Mouse (Mus musculus): ENCODE results near the gene Anxa9. TPM values are rescaled to one million over a fixed set of nuclear protein-coding genes. Genes with fewer than 3 reads are reported as not detected.
A peak's percentile ranks its signal among the peaks of the same experiment; 100 is the strongest.

The Anxa9 gene
- total RNA-seq, 4 experiments from 2014 or later, result 0.33 to 1.6 (median 0.93) TPM

- no peak for DNase-seq (ENCODE audit: low spot score in 2 of 2)
Measured at GRCm38 (mm10) chr3:95250783-95251424, 56.1 kb downstream of the Anxa9 start, which contains the start of gene Bnipl. Gene Bnipl (minus strand): TSS chr3:95251193.

GRCm38 (mm10) chr3:95250361-95250760, 56.6 kb downstream of the Anxa9 start:
- DNase-seq (ENCODE audit: low spot score in 2 of 2), result no peak

GRCm38 (mm10) chr3:95247660-95248336, 59.2 kb downstream of the Anxa9 start:
- no peak for DNase-seq (ENCODE audit: low spot score in 2 of 2)

- DNase-seq (ENCODE audit: low spot score in 2 of 2), result peak in 1 of 2 experiments; percentile 71
Measured at GRCm38 (mm10) chr3:95246465-95247231, 60.3 kb downstream of the Anxa9 start.

Other genes with a start within 250 kb of the Anxa9 start
- gene Pip5k1a, start 200.2 kb downstream of the Anxa9 start, total RNA-seq (2022), result 10 to 100 TPM; 49.9 to 53.7 (median 51.0) TPM
- gene Vps72, start 196.2 kb downstream of the Anxa9 start, total RNA-seq (2022), result 10 to 100 TPM; 42.8 to 48.3 (median 43.1) TPM
- gene Tmod4, start 182.7 kb downstream of the Anxa9 start, total RNA-seq (2022), result under 1 TPM in 2 of 4 experiments, not detected in 2; 0.51 to 0.62 TPM
- 10 to 100 TPM; 49.3 to 55.8 (median 50.5) TPM for gene Scnm1, start 173.2 kb downstream of the Anxa9 start, total RNA-seq (2022)
- gene Lysmd1, start 173.1 kb downstream of the Anxa9 start, total RNA-seq (2022), result 10 to 100 TPM; 12.8 to 17.7 (median 15.5) TPM
- 1 to 10 TPM; 2.3 to 6.7 (median 4.3) TPM for gene Tnfaip8l2, start 164.8 kb downstream of the Anxa9 start, total RNA-seq (2022)
- 10 to 100 TPM; 22.8 to 27.3 (median 24.9) TPM for gene Sema6c, start 146.7 kb downstream of the Anxa9 start, total RNA-seq (2022)
- gene Gabpb2, start 89.3 kb downstream of the Anxa9 start, total RNA-seq (2022), result 10 to 100 TPM; 10.4 to 12.5 (median 12.1) TPM
- gene Cdc42se1, start 78.4 kb downstream of the Anxa9 start, total RNA-seq (2022), result 10 to 100 TPM; 63.5 to 76.2 (median 69.3) TPM
- 100 to 1,000 TPM; 280 to 293 (median 288) TPM for gene Mllt11, start 75.0 kb downstream of the Anxa9 start, total RNA-seq (2022)
- gene Gm128, start 65.6 kb downstream of the Anxa9 start, total RNA-seq (2022), result under 1 TPM; 0.24 to 0.67 (median 0.41) TPM
- gene Bnipl, start 56.0 kb downstream of the Anxa9 start, total RNA-seq (2022), result under 1 TPM in 3 of 4 experiments, not detected in 1; 0.37 to 0.72 (median 0.67) TPM
- 10 to 100 TPM; 20.7 to 24.3 (median 22.4) TPM for gene Mindy1, start 25.8 kb downstream of the Anxa9 start, total RNA-seq (2022)
- gene Prune1, start 25.1 kb downstream of the Anxa9 start, total RNA-seq (2022), result 10 to 100 TPM; 24.0 to 27.2 (median 25.2) TPM
- gene Cers2, start 7.6 kb upstream of the Anxa9 start, total RNA-seq (2022), result 10 to 100 TPM; 51.9 to 63.7 (median 56.1) TPM
- gene Setdb1, start 50.0 kb upstream of the Anxa9 start, total RNA-seq (2022), result 10 to 100 TPM; 31.6 to 36.9 (median 34.8) TPM
- gene 4930558C23Rik, start 95.7 kb upstream of the Anxa9 start, total RNA-seq (2022), result not detected
- 10 to 100 TPM; 30.4 to 37.0 (median 34.0) TPM for gene Arnt, start 127.2 kb upstream of the Anxa9 start, total RNA-seq (2022)
- gene Ctsk, start 192.1 kb upstream of the Anxa9 start, total RNA-seq (2022), result 1 to 10 TPM; 4.4 to 5.2 (median 5.0) TPM
- 100 to 1,000 TPM in 2 of 4 experiments, 10 to 100 TPM in 2; 59.3 to 341 (median 163) TPM for gene Ctss, start 219.6 kb upstream of the Anxa9 start, total RNA-seq (2022)